In the genomic region with DNA sequence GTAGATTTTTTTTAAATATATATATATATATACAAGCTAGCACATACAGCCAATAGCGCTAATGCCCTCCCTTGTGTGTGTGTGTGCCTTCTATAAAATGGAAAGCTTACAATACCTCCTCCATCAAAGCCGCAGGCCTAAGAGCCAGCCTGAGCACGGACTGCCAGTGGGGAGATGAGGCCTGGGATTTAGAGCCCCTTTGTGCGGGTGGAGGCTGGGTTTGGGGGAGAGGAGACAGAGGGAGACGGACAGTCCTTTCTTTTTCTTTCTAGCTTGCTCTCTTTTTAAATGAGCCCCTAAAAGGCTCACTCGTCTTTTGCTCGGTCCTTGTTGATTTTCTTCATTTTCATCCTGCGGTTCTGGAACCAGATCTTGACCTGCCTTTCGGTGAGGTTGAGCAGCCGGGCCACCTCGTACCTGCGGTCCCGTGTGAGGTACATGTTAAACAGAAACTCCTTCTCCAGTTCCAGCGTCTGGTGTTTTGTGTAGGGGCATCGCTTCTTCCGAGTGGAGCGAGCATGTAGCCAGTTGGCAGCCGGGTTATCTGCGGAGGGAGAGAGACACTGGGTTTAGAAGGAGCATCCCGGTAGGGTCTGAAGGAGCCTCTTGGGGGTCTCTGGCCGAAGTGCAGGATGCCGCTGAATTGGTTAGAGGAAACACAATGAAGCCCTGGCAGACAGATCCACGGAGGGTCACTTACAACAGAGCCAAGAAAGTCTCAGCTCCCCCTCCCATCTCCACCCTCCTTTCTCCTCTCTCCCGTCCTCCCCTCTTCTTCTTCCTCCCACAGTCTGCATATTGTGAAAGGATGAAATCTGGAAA, we compare ENCODE assay signal across 13 mouse cellular contexts. TPM values are rescaled to one million over a fixed set of nuclear protein-coding genes. Genes with fewer than 3 reads are reported as not detected.
DNase-seq lines count a peak whose midpoint lies in the region; ATAC-seq lines count a peak whose summit lies in the region.
"Had no signal": no experiment of that assay in that cellular context is flagged by ENCODE, and none has a peak within 500 bp of the region (broad histone marks: within the 10 kb centered on the region; RNA-seq: fewer than 3 reads in every experiment).

No protein-coding gene starts in this region.

- no peak overlapping the region; the same call in 1 of the 2 replicates for H3K4me3 ChIP-seq in heart, embryonic 13.5 days
- peak overlapping the region; percentile 82 for H3K4me3 ChIP-seq in neural tube, embryonic 12.5 days

- H3K36me3 ChIP-seq in heart, embryonic 13.5 days: no peaks in the 10 kb centered on the region
- no peaks in the 10 kb centered on the region for H3K36me3 ChIP-seq in neural tube, embryonic 12.5 days

- no peak for DNase-seq in heart, adult 11 months
- DNase-seq in R1 (ENCODE audit: low read depth, low spot score): peak; percentile 30
- peak; percentile 52 for DNase-seq in kidney, postnatal 10 days
- no peak for DNase-seq in adipocyte (ENCODE audit: low spot score)
- no peak for DNase-seq in Muller cell, postnatal 12 days (ENCODE audit: inconsistent ontology term)
- no peak for DNase-seq in cerebellum, adult 9-10 months
- DNase-seq: cerebellum, postnatal 25 days; gastrocnemius, postnatal 10 days had no signal

- H3K4me2 ChIP-seq in heart, embryonic 13.5 days: peak overlapping the region; percentile 26; the same call in 1 of the 2 replicates
- peak overlapping the region; percentile 99 for H3K4me2 ChIP-seq in neural tube, embryonic 12.5 days (replicated peaks)
- H3K4me2 ChIP-seq: hindbrain, embryonic 14.5 days had no signal

- H3K27me3 ChIP-seq in heart, embryonic 13.5 days (replicated peaks): peaks cover 99% of the 10 kb centered on the region
- peaks cover 12% of the 10 kb centered on the region; the same call in 1 of the 2 replicates for H3K27me3 ChIP-seq in neural tube, embryonic 12.5 days (replicated peaks)

- no peak for ATAC-seq in heart, embryonic 13.5 days (ENCODE audit: extremely low read depth, insufficient number of reproducible peaks, low FRiP score, low TSS enrichment)
- ATAC-seq in neural tube, embryonic 12.5 days (ENCODE audit: low FRiP score, low read depth): no peak

- H3K9me3 ChIP-seq in heart, embryonic 13.5 days: no peaks in the 10 kb centered on the region
- no peaks in the 10 kb centered on the region for H3K9me3 ChIP-seq in neural tube, embryonic 12.5 days

- H3K4me1 ChIP-seq in heart, embryonic 13.5 days: peaks cover 15% of the 10 kb centered on the region; the same call in 1 of the 2 replicates
- peaks cover 20% of the 10 kb centered on the region for H3K4me1 ChIP-seq in neural tube, embryonic 12.5 days

- H3K9ac ChIP-seq in heart, embryonic 13.5 days: no peak overlapping the region
- peak overlapping the region; percentile 100 for H3K9ac ChIP-seq in neural tube, embryonic 12.5 days
- H3K9ac ChIP-seq: hindbrain, embryonic 14.5 days had no signal

- 4% methylated on average over 24 of the region's 24 CpGs for WGBS in heart, embryonic 13.5 days
- WGBS in neural tube, embryonic 12.5 days: 1% methylated on average over 24 of the region's 24 CpGs

- H3K27ac ChIP-seq in heart, embryonic 13.5 days (replicated peaks): no peak overlapping the region
- peak overlapping the region; percentile 90 for H3K27ac ChIP-seq in neural tube, embryonic 12.5 days
- H3K27ac ChIP-seq: hindbrain, embryonic 14.5 days; macrophage had no signal

RNA-seq across cellular contexts. Expression of a gene that starts 2.5 kb away (rescaled TPM):
- 0.46 and 0.59 TPM in 2 replicates for polyA plus RNA-seq in heart, embryonic 13.5 days (2015; fragmentation: Nextera tagmentation; extraction: Ambion mirVana)
- polyA plus RNA-seq in neural tube, embryonic 12.5 days (2016; fragmentation: Nextera tagmentation; extraction: Ambion mirVana): 81.2 and 102 TPM in 2 replicates

RNA-seq across cellular contexts. Expression of a gene that starts 6.7 kb away (rescaled TPM):
- polyA plus RNA-seq in heart, embryonic 13.5 days (2015; fragmentation: Nextera tagmentation; extraction: Ambion mirVana): 0.10 and 0.17 TPM in 2 replicates
- 124 and 131 TPM in 2 replicates for polyA plus RNA-seq in neural tube, embryonic 12.5 days (2016; fragmentation: Nextera tagmentation; extraction: Ambion mirVana)
- polyA plus RNA-seq: small intestine, adult 2 months had no signal

RNA-seq across cellular contexts. Expression of a gene that starts 11.0 kb away (rescaled TPM):
- polyA plus RNA-seq in heart, embryonic 13.5 days (2015; fragmentation: Nextera tagmentation; extraction: Ambion mirVana): not detected in 2 replicates
- polyA plus RNA-seq in neural tube, embryonic 12.5 days (2016; fragmentation: Nextera tagmentation; extraction: Ambion mirVana): not detected in 2 replicates
- polyA plus RNA-seq: hindbrain, embryonic 14.5 days; macrophage had no signal

RNA-seq across cellular contexts. Expression of a gene that starts 11.0 kb away (rescaled TPM):
- 0.99 and 1.2 TPM in 2 replicates for polyA plus RNA-seq in heart, embryonic 13.5 days (2015; fragmentation: Nextera tagmentation; extraction: Ambion mirVana)
- 21.1 and 25.1 TPM in 2 replicates for polyA plus RNA-seq in neural tube, embryonic 12.5 days (2016; fragmentation: Nextera tagmentation; extraction: Ambion mirVana)

RNA-seq across cellular contexts. Expression of a gene that starts 15.6 kb away (rescaled TPM):
- polyA plus RNA-seq in heart, embryonic 13.5 days (2015; fragmentation: Nextera tagmentation; extraction: Ambion mirVana): 0.40 TPM in 1 of 2 replicates, not detected in the other
- 34.7 and 34.9 TPM in 2 replicates for polyA plus RNA-seq in neural tube, embryonic 12.5 days (2016; fragmentation: Nextera tagmentation; extraction: Ambion mirVana)
- polyA plus RNA-seq: macrophage had no signal

Comparison
In these comparisons a context has a peak if more than half of its experiments do, and no peak if none do; other contexts are left out.
1. DNase-seq: peak in R1 (single experiment) and kidney, postnatal 10 days (single experiment); none in heart, adult 11 months (single experiment), adipocyte (single experiment), Muller cell, postnatal 12 days (single experiment) and cerebellum, adult 9-10 months (single experiment).
2. RNA of a gene that starts 2.5 kb away (polyA plus RNA-seq): 81.2 to 102 TPM in neural tube, embryonic 12.5 days; 0.46 to 0.59 TPM in heart, embryonic 13.5 days; every median in the first group is over 10 times any median in the second.
3. RNA of a gene that starts 6.7 kb away (polyA plus RNA-seq): 124 to 131 TPM in neural tube, embryonic 12.5 days; 0.10 to 0.17 TPM in heart, embryonic 13.5 days; every median in the first group is over 100 times any median in the second.